Mouse (Mus musculus): ENCODE measurements around the gene Cfap126.
"Not testable (repeated sequence)": the region's sequence is repeated elsewhere in the genome, so short reads cannot be mapped to it uniquely, and the experiment has no call there.

- TF ChIP-seq CTCF, EP300 (IDR thresholded peaks at IDR 0.05): not testable (repeated sequence)
These were observed 44.2 kb upstream of the Cfap126 start for GRCm38 (mm10) chr1:171069508-171069907.

All from lung, postnatal 0 days (tissue).